Mouse (Mus musculus): ENCODE results near the gene Cep41. TPM values are rescaled to one million over a fixed set of nuclear protein-coding genes. Genes with fewer than 3 reads are reported as not detected.

Gene Cep41
- total RNA-seq, 2 experiments from 2014 or later = 12.0 to 22.2 TPM

DNA sequence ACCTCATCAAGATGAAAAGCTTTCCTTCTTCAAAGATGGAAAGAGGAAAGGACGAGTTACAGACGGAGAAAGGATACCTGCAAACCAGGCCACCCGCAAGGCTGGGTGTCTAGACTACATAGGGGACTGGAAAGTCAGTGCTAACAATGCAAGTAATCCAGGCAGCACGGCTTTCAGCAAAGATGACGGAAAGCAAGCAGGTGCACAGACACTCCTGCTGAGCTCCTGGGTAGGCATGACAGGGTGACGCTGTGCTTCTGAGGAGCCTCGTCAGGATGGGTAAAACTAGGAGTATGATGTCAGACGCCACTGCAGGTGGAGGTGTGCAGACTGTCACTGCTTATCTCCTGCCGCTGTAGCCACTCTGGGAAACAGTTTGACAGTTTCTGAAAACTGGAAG, 16.0 kb downstream of the Cep41 start:
- ATAC-seq (replicated peaks; ENCODE audit: low FRiP score, low TSS enrichment, poor library complexity, severe bottlenecking) = no peak

DNA sequence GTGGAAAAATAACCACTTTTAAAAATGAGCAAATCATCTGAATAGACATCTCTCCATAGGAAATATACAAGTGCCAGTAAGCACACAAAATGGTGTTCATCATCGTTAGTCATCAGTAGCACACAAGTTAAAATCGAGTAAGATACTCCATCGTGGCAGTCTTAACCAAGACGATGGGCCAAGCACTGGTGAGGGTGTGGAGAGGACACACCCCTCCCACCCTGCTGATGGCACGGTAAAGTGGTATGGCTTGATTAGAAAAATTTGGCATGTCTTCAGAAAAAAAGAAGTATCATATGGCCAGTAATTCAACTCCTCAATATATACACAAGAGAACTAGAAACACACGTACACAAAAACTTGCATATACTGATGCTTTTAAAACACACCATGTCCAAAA, 17.0 kb downstream of the Cep41 start:
- peak; percentile 86 for ATAC-seq (replicated peaks; ENCODE audit: low FRiP score, low TSS enrichment, poor library complexity, severe bottlenecking)

DNA sequence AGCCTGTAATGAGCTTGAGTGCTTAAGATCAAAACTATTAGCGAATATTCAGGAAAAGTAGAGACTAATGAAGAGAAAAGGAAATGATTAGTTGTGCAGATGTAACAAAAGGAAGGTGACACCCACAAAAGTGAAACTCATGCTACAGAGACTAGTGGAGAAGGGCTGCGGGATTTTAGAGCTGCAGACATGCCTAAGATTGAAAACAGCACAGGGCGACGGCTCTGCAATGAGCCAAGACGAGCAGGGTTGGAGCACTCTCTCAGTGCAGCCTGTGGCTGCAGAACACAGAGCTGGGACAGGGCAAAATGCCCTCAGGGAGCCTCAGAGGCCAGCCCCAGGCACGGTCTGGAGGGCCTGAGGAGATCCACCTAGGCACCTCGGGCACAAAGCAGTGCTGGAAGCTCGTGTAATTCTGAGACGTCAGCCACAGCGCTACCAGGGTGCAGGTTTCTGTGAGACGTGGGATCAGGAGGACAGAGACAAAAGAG, 18.2 kb downstream of the Cep41 start:
- ATAC-seq (replicated peaks; ENCODE audit: low FRiP score, low TSS enrichment, poor library complexity, severe bottlenecking) = no peak; the same call in 1 of the 2 replicates

DNA sequence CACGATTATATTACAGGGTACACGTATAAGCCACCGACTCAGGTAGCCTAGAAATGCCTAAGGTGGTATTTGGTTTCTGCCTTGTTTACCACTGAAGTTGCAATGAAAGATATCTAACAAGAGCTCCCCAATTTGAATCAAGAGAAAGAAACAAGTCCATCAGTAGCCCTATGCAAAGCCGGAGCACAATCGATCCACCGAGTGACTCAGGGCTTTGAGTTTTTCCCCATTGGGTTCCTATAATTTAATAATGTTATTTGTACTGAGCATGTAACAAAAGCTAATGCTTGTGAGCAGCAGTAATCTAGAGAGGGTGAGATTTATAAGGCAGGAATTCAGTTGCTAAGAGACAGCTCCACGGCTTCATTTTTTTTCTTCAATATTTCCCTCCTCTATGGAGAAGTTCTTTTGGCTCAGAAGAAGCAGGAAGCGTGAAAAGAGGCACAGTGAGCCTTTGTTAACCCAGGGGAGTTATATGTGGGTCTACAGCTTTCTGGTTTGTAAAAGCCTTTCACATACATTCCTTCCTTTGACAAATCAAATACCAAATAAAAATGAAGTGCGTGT, 18.8 kb downstream of the Cep41 start:
- ATAC-seq (replicated peaks; ENCODE audit: low FRiP score, low TSS enrichment, poor library complexity, severe bottlenecking) = no peak

DNA sequence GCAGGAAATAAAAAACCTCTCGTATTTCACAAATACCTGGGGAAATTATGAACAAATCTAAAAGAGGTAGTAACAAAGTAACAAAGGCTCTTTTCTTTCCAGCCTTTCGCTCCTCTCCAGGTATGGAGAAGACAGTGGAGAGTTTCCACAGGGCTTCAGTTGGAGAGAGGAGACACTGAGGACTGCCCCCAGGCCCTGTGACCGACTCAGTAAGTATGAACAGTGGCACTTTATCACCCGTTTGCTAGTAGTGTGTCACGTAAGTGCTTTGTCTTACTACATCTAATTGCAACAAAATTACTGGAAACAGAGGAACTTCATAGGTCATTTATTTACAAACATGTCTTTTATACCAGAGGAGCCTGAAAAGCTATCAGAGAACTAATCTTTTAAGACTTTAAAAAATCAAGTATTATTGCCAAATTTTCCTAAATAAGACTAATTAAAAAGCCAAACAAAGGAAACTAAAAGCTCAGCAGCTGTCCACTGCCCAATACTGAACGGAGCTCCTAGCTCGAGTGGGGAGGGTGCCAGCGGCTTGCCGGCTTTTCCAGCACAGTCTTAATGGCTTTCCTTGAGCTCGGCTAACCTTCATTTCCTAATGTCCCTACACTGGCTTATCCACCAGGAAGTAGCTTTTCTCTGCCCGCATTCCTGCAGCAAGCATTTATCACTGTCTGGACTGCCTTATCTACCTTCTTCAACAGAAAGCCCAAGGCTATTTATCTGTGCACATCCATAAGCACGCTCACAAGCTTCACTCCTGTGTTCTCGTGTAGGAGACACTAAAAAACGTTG, 19.6 kb downstream of the Cep41 start:
- peak; percentile 58 for ATAC-seq (replicated peaks; ENCODE audit: low FRiP score, low TSS enrichment, poor library complexity, severe bottlenecking)

DNA sequence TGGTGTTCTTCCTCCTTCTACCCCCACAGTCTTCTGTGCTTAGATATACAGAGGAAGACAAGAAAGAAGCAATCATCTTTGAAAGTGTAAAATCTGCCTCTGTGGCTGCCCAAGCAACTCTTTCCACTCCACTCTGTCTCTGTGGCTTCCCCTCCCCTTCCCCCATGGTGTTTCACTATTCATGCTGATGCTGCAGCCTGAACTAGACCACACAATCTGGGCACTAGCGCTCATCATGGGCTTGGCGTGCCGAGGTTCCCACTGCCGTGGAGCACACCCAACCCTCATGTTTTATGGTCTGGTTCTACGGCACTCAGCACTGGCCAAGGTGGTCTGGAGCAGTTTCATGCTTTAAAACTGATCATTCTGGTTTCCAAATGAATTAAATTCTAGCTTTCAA, 21.9 kb downstream of the Cep41 start:
- no peak for ATAC-seq (replicated peaks; ENCODE audit: low FRiP score, low TSS enrichment, poor library complexity, severe bottlenecking)

DNA sequence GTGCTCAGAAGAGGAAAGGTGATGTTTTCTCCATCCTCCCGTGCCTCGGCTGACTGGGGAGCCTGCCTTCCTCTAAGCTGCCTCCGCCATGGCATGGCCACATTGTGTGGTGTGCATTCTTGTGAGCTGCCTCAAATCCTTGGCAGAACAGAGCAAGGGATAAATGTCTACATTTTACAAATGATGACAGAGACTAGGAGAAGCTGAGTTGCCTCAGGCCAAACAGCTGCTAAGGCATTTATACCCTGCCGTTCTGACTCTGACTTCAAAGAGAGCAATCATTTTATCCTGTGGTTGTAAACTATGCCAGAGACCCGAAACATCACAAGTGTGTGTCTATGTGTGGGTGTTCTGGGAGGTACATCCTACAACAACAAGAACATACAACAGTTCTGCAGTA, 26.0 kb downstream of the Cep41 start:
- ATAC-seq (replicated peaks; ENCODE audit: low FRiP score, low TSS enrichment, poor library complexity, severe bottlenecking) = no peak

DNA sequence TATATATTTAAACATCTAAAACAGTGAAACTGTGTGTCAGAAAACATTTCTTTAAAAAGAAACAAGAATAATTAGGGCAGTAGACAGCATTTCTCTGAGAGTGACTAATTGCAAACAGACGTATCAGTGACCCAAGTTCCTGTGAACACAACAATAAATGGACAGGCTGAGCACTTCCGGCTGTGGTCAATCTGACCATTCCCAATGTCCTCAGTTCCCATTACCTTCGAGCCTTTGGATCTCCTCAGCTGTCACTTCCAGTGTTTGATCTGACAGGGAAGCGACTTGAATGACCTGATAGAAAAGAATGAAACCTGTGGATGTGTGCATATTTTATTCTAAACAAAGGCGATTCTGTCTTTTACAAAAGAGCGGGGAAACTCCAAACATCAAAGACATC, 27.5 kb downstream of the Cep41 start:
- ATAC-seq (replicated peaks; ENCODE audit: low FRiP score, low TSS enrichment, poor library complexity, severe bottlenecking) = no peak

DNA sequence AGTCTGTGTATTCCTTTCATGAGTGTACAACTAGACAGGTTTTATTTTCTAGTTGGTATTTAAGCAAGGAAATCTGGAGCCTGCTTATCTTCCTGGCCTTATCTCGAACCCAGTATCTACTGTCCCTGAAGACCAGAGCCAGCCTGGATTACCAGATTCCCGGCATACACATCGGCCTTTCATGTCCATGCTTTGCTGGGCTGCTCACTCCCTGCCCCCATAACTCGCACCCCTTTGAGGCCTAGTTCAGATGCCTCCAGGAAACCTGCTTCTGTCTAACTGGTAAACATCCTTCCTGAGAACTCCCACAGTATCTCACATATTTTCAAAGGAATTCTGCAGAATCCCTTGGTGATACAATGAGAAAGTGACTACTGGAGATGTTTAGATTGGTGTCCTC, 28.3 kb downstream of the Cep41 start:
- ATAC-seq (replicated peaks; ENCODE audit: low FRiP score, low TSS enrichment, poor library complexity, severe bottlenecking) = no peak

DNA sequence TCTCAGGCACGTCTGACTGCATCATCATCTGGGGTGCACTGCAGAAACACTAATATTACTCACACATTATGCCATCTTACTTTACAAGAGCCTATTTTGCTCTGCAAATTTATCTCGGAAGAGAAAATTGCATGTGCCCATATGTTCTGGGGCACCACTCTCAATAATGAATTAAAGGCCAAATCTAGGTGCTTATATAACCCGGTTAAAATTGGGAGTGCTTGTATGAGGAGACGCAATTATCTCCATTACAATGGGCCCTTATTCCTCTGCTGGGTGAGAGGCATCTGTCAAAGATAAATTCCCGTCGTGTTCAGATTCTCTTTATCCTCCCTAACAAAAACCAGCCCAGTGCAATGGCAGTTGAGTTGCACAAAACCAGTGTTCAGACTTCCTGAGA, 28.8 kb downstream of the Cep41 start:
- ATAC-seq (replicated peaks; ENCODE audit: low FRiP score, low TSS enrichment, poor library complexity, severe bottlenecking) = no peak

DNA sequence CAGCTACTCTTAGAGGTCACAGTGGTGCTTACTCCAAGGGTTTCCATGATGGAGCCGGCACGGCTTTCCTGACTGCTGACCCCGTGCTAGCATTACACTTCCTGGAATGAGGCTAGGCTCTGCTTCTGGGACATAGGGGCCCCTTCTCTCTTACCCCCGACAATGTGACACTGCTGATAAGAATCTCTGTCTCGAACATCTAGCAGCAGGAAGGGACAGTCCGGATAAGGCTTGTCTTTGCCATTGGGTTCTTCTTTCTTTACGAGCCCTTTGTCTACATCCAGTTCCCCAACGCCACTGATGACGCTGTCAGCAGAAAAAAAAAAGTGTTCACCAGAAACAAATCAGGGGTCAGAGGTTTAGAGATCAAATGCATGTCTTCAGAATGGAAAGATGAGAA, 34.9 kb downstream of the Cep41 start:
- no peak for ATAC-seq (replicated peaks; ENCODE audit: low FRiP score, low TSS enrichment, poor library complexity, severe bottlenecking)

DNA sequence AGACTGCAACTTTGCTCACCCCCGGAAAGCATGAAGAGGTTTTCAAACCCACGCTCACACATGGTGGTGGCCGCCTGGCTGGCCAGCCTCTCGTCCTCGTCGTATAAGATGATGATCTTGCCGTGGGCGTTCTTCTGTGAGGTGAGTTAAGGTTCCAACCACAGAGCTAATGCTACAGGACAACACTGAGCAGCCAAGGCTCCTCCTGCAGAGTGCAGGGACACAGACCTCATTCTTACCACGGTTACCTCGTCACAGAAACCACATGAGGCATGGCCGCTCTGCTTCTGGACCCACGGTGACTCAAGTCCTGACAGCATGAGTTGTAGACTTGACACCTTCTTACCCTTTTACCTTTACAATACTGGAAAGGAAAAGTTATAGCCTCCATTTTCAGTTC, 36.3 kb downstream of the Cep41 start:
- ATAC-seq (replicated peaks; ENCODE audit: low FRiP score, low TSS enrichment, poor library complexity, severe bottlenecking) = no peak

DNA sequence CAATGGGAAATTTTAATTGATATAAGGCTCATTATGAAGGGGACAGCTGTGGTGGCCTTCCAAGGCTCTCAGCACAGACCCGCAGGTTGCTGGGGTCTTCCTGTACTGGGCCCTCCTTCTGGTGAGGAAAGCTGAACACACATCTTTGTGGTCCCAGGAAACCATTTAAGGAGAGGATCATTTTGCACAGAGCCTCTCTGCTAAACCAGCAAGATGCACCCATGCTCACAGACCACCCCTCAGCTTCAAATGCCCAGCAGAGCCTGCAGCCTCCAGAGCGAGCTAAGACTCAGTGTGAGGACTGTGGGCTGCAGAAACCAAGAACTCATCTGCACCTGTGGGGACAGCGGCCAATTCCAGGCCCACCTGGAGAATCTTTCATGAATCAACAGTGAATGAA, 38.6 kb downstream of the Cep41 start:
- ATAC-seq (replicated peaks; ENCODE audit: low FRiP score, low TSS enrichment, poor library complexity, severe bottlenecking) = no peak

DNA sequence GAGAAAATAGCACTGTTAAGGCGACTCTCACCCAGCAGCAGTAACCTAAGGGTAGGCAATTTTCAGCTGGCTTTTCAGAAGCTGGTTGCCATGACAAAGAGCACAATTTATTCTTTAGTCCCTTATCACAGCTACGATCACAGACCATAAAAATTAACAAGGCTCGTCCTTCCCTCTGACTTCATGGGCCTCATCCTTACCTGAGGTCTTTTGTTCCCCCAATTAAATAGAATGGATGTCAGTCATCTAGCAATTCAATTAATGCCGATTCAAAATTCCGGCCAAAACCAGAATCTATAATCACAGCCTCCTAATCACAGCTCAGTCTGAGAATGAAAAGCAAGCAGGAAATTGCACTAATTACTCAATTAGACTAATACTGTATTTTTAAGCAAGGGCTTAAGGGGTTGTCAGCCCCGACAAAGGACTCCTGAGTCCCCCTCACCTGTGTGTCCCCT, 39.1 kb downstream of the Cep41 start:
- ATAC-seq (replicated peaks; ENCODE audit: low FRiP score, low TSS enrichment, poor library complexity, severe bottlenecking) = no peak

DNA sequence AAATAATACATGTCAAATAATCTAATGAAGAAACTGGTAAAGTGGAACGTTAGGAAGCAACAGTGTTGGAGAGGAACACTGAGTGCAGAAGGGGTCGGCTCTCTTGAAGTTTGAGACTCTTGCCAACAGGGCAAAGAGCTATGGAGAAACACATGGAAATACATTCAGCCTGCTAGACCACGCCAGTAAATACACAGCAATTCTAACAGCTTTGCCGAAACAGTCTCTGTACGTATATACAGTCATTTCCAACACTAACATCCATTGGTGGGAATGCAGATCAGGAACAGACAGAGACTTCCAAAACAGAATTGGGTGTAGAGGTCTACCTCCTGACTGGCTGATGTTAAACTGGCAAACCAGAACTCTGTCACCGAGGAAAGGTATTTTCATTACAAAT, 40.0 kb downstream of the Cep41 start:
- no peak for ATAC-seq (replicated peaks; ENCODE audit: low FRiP score, low TSS enrichment, poor library complexity, severe bottlenecking)

DNA sequence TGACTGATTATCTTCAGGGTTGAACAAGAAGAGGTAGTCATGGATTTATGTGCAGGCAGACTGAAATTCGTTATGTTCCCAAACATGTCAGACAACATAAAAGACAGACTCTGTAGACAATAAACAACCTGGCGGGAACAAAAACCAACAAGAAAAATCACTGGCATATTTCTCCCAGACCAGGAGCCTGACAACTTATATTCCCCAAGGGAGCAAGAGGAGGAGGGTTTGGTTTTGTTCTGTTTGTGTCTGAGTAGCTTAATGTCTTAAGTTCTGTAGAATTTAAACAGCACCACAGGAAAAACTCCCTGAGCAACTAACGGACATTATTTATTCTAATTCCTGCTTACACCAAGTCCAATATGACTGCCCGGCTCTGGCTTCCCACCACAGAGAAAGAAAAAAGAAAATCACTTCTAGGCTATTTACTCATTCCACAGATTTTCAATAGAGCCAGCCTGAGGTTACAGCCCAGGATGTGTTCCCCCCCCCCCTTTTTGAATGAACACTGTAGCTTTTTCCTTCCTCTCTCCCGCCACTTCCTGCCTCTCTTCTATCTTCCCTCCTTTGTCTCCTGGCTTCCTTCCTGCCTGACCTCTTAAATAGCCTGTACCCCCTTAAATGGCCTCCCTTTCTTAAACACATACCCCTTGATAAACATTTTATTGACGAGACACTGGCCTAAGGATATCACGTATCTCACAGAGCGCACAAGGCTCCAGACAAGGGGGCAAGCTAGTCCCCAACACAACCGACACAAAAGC, 40.9 kb downstream of the Cep41 start:
- ATAC-seq (replicated peaks; ENCODE audit: low FRiP score, low TSS enrichment, poor library complexity, severe bottlenecking) = no peak

DNA sequence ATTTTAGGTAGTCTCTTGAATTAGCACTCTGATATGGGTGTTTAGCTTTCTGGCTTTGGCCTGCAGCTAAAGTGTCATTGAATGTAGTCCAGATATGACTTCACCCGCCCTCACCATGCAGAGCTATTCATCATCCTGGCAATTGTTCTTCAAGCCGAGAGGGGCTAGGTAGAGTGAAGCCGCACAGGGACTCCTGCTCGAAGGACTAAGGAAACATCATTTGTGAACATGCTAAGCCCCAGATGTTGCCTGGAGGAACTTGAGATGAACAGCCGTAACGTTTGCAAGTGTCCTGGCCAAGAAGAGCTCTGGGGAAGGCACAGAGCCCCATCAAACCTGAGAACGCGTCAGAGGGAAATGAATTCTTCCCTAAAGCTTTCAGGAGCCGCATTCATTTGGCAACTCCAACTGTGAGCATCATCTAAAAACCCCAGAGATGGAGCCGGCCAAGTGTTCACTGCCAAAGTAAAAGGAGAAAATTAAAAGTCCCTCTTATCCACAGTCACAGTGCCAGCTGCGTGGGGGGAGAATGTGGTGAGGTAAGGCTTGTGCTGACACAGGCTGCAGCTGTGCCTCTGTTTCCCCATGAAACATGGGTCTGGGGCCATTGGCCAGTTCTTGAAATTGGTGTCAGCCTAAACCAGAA, 43.8 kb downstream of the Cep41 start:
- no peak for ATAC-seq (replicated peaks; ENCODE audit: low FRiP score, low TSS enrichment, poor library complexity, severe bottlenecking)

DNA sequence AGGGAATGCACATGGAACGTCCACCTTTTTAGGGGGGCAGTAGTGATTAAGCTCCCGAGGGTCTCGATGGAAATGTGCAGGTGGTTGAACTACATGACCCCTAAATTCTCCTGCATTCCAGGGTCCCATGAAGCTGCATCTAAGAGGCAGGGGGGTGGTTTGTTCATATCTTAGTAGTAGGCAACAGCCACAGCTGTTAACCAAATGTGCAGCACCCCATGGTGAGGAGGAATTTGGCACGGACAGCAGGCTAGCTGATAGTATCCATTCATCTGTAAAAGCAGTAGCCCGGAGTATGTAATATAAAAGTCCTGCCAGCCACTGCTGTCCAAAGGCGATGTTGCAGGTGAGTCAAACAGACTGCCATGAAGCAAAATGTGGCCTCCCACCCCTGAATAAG, 48.2 kb downstream of the Cep41 start:
- ATAC-seq (replicated peaks; ENCODE audit: low FRiP score, low TSS enrichment, poor library complexity, severe bottlenecking) = no peak

DNA sequence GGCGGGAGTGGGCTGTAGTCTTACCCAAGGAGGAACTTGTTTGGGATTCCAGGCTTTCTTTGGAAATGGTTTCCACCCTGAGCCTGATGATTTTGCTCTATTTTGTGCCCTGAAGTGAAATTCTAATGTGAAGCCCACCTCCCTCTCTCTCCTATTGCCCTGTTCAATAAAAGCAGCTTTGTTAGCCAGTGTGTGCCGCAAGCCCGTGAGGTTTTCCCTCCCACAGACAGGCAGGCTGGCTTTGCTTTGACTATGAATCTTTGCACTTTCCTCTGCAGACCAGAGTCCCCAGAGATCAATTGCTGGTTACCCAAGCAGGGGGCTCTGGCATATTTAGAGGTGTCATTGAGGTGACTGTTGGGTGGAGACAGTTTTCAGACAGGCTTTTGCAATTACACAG, 49.1 kb downstream of the Cep41 start:
- no peak for ATAC-seq (replicated peaks; ENCODE audit: low FRiP score, low TSS enrichment, poor library complexity, severe bottlenecking)
